Mouse (Mus musculus) neural tube, embryonic 11.5 days (tissue): ENCODE results near the gene Ppef1. TPM values are rescaled to one million over a fixed set of nuclear protein-coding genes. Genes with fewer than 3 reads are reported as not detected.

Experiments
- ATAC-seq: fragments of 200-750 bp; cut with Nextera tagmentation; 2 replicates; pipeline ENCODE4 v1.8.0; 2017; ENCODE audit warnings: moderate number of reproducible peaks, mild to moderate bottlenecking, moderate TSS enrichment, moderate library complexity; ENCODE audit not compliant: insufficient read depth, low FRiP score, low TSS enrichment
- DNase-seq: peaks from one replicate; pipeline ENCODE4 v3.0.0-alpha.2; 2015; ENCODE audit warnings: low spot score
- H3K27ac ChIP-seq: fragments of 300-500 bp; sonication (generic); 2 replicates; pipeline ENCODE4 v1.5.1; 2014; ENCODE audit warnings: low read depth, mild to moderate bottlenecking, low read length
- H3K27me3 ChIP-seq: fragments of 300-500 bp; sonication (generic); 2 replicates; pipeline ENCODE4 v1.6.1; 2014; ENCODE audit warnings: mild to moderate bottlenecking, low read length, mixed read lengths; ENCODE audit not compliant: control insufficient read depth, insufficient read depth
- H3K36me3 ChIP-seq: fragments of 300-500 bp; sonication (generic); 2 replicates; pipeline ENCODE4 v1.6.1; 2014; ENCODE audit warnings: mild to moderate bottlenecking, low read length, moderate library complexity, mixed read lengths; ENCODE audit not compliant: control insufficient read depth, insufficient read depth
- H3K4me1 ChIP-seq: fragments of 300-500 bp; sonication (generic); 2 replicates; pipeline ENCODE4 v1.6.1; 2014; ENCODE audit warnings: low read length, mixed read lengths; ENCODE audit not compliant: control insufficient read depth, insufficient read depth
- H3K4me2 ChIP-seq: fragments of 300-500 bp; sonication (generic); 2 replicates; pipeline ENCODE4 v1.6.1; 2014; ENCODE audit warnings: low read depth, mild to moderate bottlenecking, moderate library complexity
- H3K4me3 ChIP-seq: fragments of 300-500 bp; sonication (generic); 2 replicates; pipeline ENCODE4 v1.5.1; 2014; ENCODE audit warnings: low read depth, low read length
- H3K9ac ChIP-seq: fragments of 300-500 bp; sonication (generic); 2 replicates; pipeline ENCODE4 v1.6.1; 2014; ENCODE audit warnings: mild to moderate bottlenecking, low read length
- H3K9me3 ChIP-seq: fragments of 300-500 bp; sonication (generic); 2 replicates; pipeline ENCODE4 v1.6.1; 2016; ENCODE audit warnings: low read length; ENCODE audit not compliant: control insufficient read depth
- WGBS: fragments of 180-500 bp; shearing (Covaris S2); extraction: QIAGEN DNeasy Blood & Tissue Kit; methylation state at CpG from one replicate; pipeline ENCODE4 v1.1.7; 2014; 5-methylcytosine and 5-hydroxymethylcytosine counted together
- polyA plus RNA-seq: library from polyadenylated mRNA; unstranded; fragments of >200 nt; fragmentation: Nextera tagmentation; extraction: Ambion mirVana; gene quantifications from 2 replicates; pipeline ENCODE4 v1.2.1, GENCODE M21; 2014

Gene Ppef1
- polyA plus RNA-seq, 1 experiment from 2014 or later: 0.41 TPM

- Histone ChIP-seq H3K9ac (no peak overlapping the region), H3K36me3 (no peaks in the 10 kb centered on the region), H3K4me1 (no peaks in the 10 kb centered on the region), H3K9me3 (no peaks in the 10 kb centered on the region), H3K27me3 (peaks cover 3% of the 10 kb centered on the region; the same call in 1 of the 2 replicates), H3K4me3 (no peak overlapping the region), H3K27ac (no peak overlapping the region), H3K4me2 (no peak overlapping the region)
- DNase-seq (no peak), ATAC-seq (no peak)
- WGBS: 94% methylated on average over 4 of the region's 4 CpGs
These were observed 151.3 kb downstream of the Ppef1 start for GRCm38 (mm10) chrX:160584148-160584838.

DNA sequence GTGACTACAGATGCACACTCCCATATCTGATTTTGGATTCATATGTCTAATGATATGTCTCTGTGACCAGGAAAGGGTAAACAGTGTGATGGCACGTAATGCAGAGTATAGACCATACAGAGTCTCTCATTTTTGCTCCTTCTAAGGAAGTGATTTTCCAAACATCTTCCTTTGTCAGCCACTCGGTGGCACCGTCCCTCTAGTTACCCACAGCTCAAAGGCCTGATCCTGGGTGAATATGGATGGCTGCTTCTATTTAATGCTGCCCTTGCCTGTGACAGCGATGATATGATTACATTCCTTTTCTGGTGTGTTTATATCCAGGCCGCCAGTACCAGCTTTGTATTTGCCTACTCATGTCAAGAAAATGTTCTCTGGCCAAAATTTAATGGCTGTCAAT is 152.0 kb downstream of the Ppef1 start:
- 81% methylated on average over 5 of the region's 5 CpGs for WGBS

More for the DNA sequence above, 152.0 kb downstream of the Ppef1 start:
- ATAC-seq: no peak
- H3K9me3 ChIP-seq: no peaks in the 10 kb centered on the region
- no peak overlapping the region for H3K9ac ChIP-seq
- no peaks in the 10 kb centered on the region for H3K4me1 ChIP-seq
- no peak overlapping the region for H3K27ac ChIP-seq
- no peak overlapping the region for H3K4me2 ChIP-seq
- DNase-seq: no peak
- H3K27me3 ChIP-seq: peaks cover 3% of the 10 kb centered on the region; the same call in 1 of the 2 replicates
- no peaks in the 10 kb centered on the region for H3K36me3 ChIP-seq
- H3K4me3 ChIP-seq: no peak overlapping the region

Other genes starting within 250 kb of the Ppef1 start
- gene Phka2, start 233.6 kb downstream of the Ppef1 start, polyA plus RNA-seq: 17.4 and 18.1 TPM in 2 replicates
- gene Rs1, start 32.2 kb upstream of the Ppef1 start, polyA plus RNA-seq: not detected in 2 replicates
- 0.38 TPM in 1 of 2 replicates, not detected in the other for gene Gja6, start 171.3 kb upstream of the Ppef1 start, polyA plus RNA-seq